Mouse (Mus musculus) neural tube, embryonic 13.5 days (tissue): ENCODE measurements at regions not wholly inside any gene's neighbourhood (a gene's known extent, or its start where the extent isn't known, plus 50 kb on each side); places are given as distances from the start of the nearest gene placed in this dataset.

Experiments
- ATAC-seq: fragments of 200-750 bp; cut with Nextera tagmentation; 2 replicates; pipeline ENCODE4 v1.8.0; 2017; ENCODE audit warnings: low read depth, mild to moderate bottlenecking, moderate TSS enrichment, moderate library complexity
- H3K27ac ChIP-seq: fragments of 300-500 bp; sonication (generic); replicated peaks from 2 replicates; pipeline ENCODE4 v1.5.1; 2015; ENCODE audit warnings: moderate library complexity, mild to moderate bottlenecking, inconsistent platforms
- H3K27me3 ChIP-seq: fragments of 300-500 bp; sonication (generic); 2 replicates; pipeline ENCODE4 v1.6.1; 2015; ENCODE audit warnings: mild to moderate bottlenecking, inconsistent platforms
- H3K36me3 ChIP-seq: fragments of 300-500 bp; sonication (generic); 2 replicates; pipeline ENCODE4 v1.6.1; 2015; ENCODE audit warnings: mild to moderate bottlenecking, inconsistent platforms
- H3K4me1 ChIP-seq: fragments of 300-500 bp; sonication (generic); replicated peaks from 2 replicates; pipeline ENCODE4 v1.6.1; 2015; ENCODE audit warnings: inconsistent platforms
- H3K4me2 ChIP-seq: fragments of 300-500 bp; sonication (generic); 2 replicates; pipeline ENCODE4 v1.6.1; 2015; ENCODE audit warnings: inconsistent platforms, mild to moderate bottlenecking, moderate library complexity
- H3K4me3 ChIP-seq: fragments of 300-500 bp; sonication (generic); 2 replicates; pipeline ENCODE4 v1.5.1; 2015; ENCODE audit warnings: mild to moderate bottlenecking, inconsistent platforms
- H3K9ac ChIP-seq: fragments of 300-500 bp; sonication (generic); 2 replicates; pipeline ENCODE4 v1.6.1; 2015; ENCODE audit warnings: moderate library complexity, mild to moderate bottlenecking, inconsistent platforms
- H3K9me3 ChIP-seq: fragments of 300-500 bp; sonication (generic); 2 replicates; pipeline ENCODE4 v1.6.1; 2016; ENCODE audit warnings: inconsistent platforms
- WGBS: fragments of 180-500 bp; shearing (Covaris S2); methylation state at CpG from one replicate; pipeline ENCODE4 v1.1.7; 2015; 5-methylcytosine and 5-hydroxymethylcytosine counted together

DNA sequence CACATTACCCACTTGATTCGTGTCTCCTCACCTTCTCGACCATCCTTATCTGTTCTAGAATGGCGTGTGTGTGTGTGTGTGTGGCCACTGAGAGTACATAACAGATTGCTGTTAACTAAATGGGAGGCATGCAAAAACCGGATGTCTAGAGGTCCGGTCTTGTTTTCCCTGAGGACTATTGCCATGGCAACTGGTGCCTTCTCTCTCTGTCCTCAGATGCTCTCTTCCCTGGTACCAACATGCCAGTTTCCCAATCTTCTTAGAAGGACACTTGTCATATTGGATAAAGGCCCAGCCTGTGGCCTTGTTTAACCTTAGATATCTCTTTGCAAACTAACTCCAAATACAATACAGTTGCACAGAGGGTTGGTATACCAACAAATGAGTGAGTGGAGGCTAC is 125.9 kb downstream of the Irs2 start:
- WGBS = 67% methylated on average over 5 of the region's 5 CpGs
- Histone ChIP-seq H3K27ac (no peak overlapping the region), H3K4me2 (no peak overlapping the region), H3K4me3 (no peak overlapping the region), H3K4me1 (peaks cover 6% of the 10 kb centered on the region; the same call in 1 of the 2 replicates), H3K27me3 (0 out of 2 replicates have a peak, but pooled peaks cover 3% of the 10 kb centered on the region), H3K9ac (no peak overlapping the region), H3K36me3 (no peaks in the 10 kb centered on the region), H3K9me3 (no peaks in the 10 kb centered on the region)
- ATAC-seq = no peak

- no peak for ATAC-seq
- 34% methylated on average over 6 of the region's 6 CpGs for WGBS
- 0 out of 2 replicates have a peak, but pooled peaks cover 3% of the 10 kb centered on the region for H3K27me3 ChIP-seq
- peaks cover 8% of the 10 kb centered on the region for H3K4me1 ChIP-seq
- no peak overlapping the region for H3K4me3 ChIP-seq
- H3K4me2 ChIP-seq = no peak overlapping the region
- H3K9me3 ChIP-seq = no peaks in the 10 kb centered on the region
- H3K9ac ChIP-seq = no peak overlapping the region
- no peaks in the 10 kb centered on the region for H3K36me3 ChIP-seq
- H3K27ac ChIP-seq = no peak overlapping the region
Measured at GRCm38 (mm10) chr8:10879883-10880282, 128.4 kb downstream of the Irs2 start.

- H3K9ac ChIP-seq = no peak overlapping the region
- no peaks in the 10 kb centered on the region for H3K36me3 ChIP-seq
- 85% methylated on average over 10 of the region's 10 CpGs for WGBS
- no peak for ATAC-seq
- no peak overlapping the region for H3K4me3 ChIP-seq
- H3K27me3 ChIP-seq = 0 out of 2 replicates have a peak, but pooled peaks cover 3% of the 10 kb centered on the region
- H3K4me1 ChIP-seq = peaks cover 10% of the 10 kb centered on the region
- no peaks in the 10 kb centered on the region for H3K9me3 ChIP-seq
- H3K27ac ChIP-seq = no peak overlapping the region
- H3K4me2 ChIP-seq = no peak overlapping the region
Measured at GRCm38 (mm10) chr8:10879049-10879847, 129.0 kb downstream of the Irs2 start.

DNA sequence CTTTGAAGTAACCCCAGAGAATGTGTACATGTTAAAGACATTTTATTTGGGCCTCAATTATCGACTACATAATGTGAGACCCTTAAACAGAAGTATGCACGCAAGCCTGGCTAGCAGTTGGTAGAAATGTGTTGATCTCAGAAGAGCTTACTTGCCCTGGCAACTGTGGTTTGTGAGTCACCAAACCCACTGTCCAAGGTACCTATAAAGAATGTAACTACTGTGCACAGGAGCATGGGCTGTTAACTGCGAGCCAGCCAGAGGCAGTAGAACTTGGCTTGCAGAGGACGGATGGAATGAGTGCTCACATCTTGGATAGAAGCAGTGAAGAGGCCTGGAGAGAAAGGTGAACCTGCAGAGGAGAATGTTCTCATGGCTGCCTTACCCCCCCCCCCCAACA is 129.9 kb downstream of the Irs2 start:
- WGBS = 97% methylated on average over 4 of the region's 4 CpGs
- Histone ChIP-seq H3K4me3 (no peak overlapping the region), H3K27me3 (0 out of 2 replicates have a peak, but pooled peaks cover 3% of the 10 kb centered on the region), H3K36me3 (no peaks in the 10 kb centered on the region), H3K9me3 (no peaks in the 10 kb centered on the region), H3K4me2 (no peak overlapping the region), H3K4me1 (peaks cover 10% of the 10 kb centered on the region), H3K9ac (no peak overlapping the region), H3K27ac (no peak overlapping the region)
- no peak for ATAC-seq

- H3K4me1 ChIP-seq = peaks cover 18% of the 10 kb centered on the region
- no peak overlapping the region for H3K4me3 ChIP-seq
- H3K4me2 ChIP-seq = no peak overlapping the region
- no peak overlapping the region for H3K9ac ChIP-seq
- H3K36me3 ChIP-seq = no peaks in the 10 kb centered on the region
- no peaks in the 10 kb centered on the region for H3K27me3 ChIP-seq
- H3K27ac ChIP-seq = no peak overlapping the region
- WGBS = 51% methylated on average over 6 of the region's 6 CpGs
- ATAC-seq = peak; percentile 63; the same call in 1 of the 2 replicates
- H3K9me3 ChIP-seq = no peaks in the 10 kb centered on the region
Measured at GRCm38 (mm10) chr8:10875170-10875569, 133.1 kb downstream of the Irs2 start.

GRCm38 (mm10) chr8:10871451-10871850 is 136.8 kb downstream of the Irs2 start:
- no peak for ATAC-seq
- H3K27ac ChIP-seq = no peak overlapping the region
- no peak overlapping the region for H3K4me3 ChIP-seq
- H3K4me2 ChIP-seq = no peak overlapping the region
- 50% methylated on average over 7 of the region's 7 CpGs for WGBS
- H3K9me3 ChIP-seq = no peaks in the 10 kb centered on the region
- no peaks in the 10 kb centered on the region for H3K27me3 ChIP-seq
- H3K4me1 ChIP-seq = peaks cover 15% of the 10 kb centered on the region
- H3K36me3 ChIP-seq = no peaks in the 10 kb centered on the region
- no peak overlapping the region for H3K9ac ChIP-seq

DNA sequence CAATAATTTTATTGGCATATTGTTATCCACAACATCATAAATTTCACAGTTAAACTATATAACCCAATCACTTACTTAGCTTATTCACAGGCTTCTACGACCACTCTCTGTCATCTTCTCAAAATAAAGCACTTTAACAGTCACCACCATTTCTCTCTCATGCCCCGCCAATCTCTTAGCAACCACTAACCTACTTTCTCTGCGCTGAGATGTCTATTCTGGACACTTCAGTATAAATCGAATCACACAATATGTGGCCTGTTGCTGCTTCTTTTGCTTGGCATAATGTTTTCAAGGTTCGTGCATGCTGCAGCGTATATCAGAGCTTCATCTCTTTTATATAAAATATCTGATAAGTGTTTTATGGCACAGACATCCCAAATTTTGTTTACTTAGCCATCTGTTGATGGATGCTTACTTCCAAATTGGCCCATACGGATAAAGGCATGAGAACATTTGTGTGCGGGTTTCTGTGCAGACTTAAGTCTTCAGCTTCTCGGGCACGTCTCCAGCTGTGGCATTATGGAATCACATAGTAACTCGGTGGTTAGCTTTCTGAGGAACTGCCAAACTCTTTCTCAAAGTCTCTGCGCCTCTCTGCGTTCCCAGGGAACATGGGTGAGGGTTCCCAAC is 137.7 kb downstream of the Irs2 start:
- peaks cover 20% of the 10 kb centered on the region for H3K4me1 ChIP-seq
- H3K4me2 ChIP-seq = no peak overlapping the region
- H3K9me3 ChIP-seq = no peaks in the 10 kb centered on the region
- WGBS = 67% methylated on average over 13 of the region's 13 CpGs
- H3K27me3 ChIP-seq = no peaks in the 10 kb centered on the region
- H3K9ac ChIP-seq = no peak overlapping the region
- H3K4me3 ChIP-seq = no peak overlapping the region
- no peaks in the 10 kb centered on the region for H3K36me3 ChIP-seq
- no peak overlapping the region for H3K27ac ChIP-seq
- ATAC-seq = no peak

- peaks cover 25% of the 10 kb centered on the region for H3K4me1 ChIP-seq
- H3K27me3 ChIP-seq = no peaks in the 10 kb centered on the region
- WGBS = 87% methylated on average over 10 of the region's 10 CpGs
- H3K9me3 ChIP-seq = no peaks in the 10 kb centered on the region
- H3K4me3 ChIP-seq = no peak overlapping the region
- no peak overlapping the region for H3K4me2 ChIP-seq
- no peak overlapping the region for H3K9ac ChIP-seq
- no peak overlapping the region for H3K27ac ChIP-seq
- ATAC-seq = no peak
- no peaks in the 10 kb centered on the region for H3K36me3 ChIP-seq
Measured at GRCm38 (mm10) chr8:10869866-10870265, 138.4 kb downstream of the Irs2 start.

DNA sequence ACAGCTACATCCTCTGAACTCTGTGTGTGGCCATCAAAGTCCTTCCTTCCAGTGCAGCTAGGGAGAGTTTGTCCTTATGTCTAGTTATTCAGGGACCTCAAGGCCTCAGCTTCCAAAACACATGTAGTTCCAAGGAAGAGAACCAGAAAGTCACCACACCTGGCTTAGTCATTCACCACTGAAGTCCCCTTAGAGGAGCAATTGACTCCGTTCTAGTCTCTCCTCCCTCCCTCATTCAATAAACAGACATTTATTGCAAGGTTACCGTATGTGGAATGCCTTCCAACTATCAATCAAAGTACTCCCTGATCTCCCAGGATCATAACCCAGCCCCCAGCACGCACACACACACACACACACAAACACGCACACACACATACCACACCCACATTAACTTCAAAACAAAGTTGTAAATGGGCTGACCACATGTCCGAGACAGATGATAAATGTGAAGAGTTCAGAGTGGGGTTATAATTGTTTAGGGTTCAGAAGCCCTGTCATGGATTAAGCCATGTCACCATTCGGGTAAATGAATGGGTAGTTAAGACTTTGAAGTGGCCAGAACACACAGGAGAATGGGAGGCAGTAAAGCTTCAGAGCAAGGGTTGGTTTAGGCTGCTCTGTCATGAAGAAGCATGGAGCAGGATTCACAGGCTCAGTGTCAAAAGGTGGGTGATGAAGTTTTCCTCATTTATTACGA is 141.4 kb downstream of the Irs2 start:
- H3K27me3 ChIP-seq = no peaks in the 10 kb centered on the region
- H3K9ac ChIP-seq = no peak overlapping the region
- peaks cover 20% of the 10 kb centered on the region for H3K4me1 ChIP-seq
- ATAC-seq = no peak
- no peaks in the 10 kb centered on the region for H3K9me3 ChIP-seq
- H3K4me3 ChIP-seq = no peak overlapping the region
- 18% methylated on average over 7 of the region's 7 CpGs for WGBS
- no peak overlapping the region for H3K27ac ChIP-seq
- H3K36me3 ChIP-seq = no peaks in the 10 kb centered on the region
- no peak overlapping the region for H3K4me2 ChIP-seq

DNA sequence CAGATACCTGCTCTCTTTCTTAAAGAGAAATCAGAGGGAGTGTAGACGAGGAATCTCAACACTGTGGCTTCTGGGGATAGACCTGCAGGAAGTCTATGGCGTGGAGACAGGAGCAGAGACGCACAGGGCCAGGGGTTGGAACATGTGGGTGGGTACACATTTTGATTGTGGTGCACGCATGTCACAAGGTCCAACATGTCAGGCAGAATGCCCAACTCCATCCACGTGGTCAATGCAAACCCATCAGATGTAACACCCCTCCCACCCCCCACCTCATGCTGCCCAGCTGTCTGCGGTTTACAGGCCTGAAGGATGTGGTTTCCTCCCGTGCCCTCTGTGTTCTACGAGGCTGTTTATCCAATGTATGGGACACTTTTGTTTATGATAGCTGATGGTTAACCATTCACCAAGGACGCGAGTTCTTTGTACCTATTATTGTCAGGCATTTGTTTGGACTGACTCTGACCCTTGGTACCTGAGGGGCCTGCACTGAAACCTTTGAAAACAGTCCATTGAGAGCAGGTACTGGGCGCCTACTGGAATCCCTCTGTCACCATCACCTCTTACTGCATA is 142.2 kb downstream of the Irs2 start:
- ATAC-seq = no peak
- H3K36me3 ChIP-seq = no peaks in the 10 kb centered on the region
- H3K4me1 ChIP-seq = peaks cover 12% of the 10 kb centered on the region
- WGBS = 50% methylated on average over 11 of the region's 11 CpGs
- no peak overlapping the region for H3K4me3 ChIP-seq
- H3K27ac ChIP-seq = no peak overlapping the region
- no peaks in the 10 kb centered on the region for H3K27me3 ChIP-seq
- no peak overlapping the region for H3K4me2 ChIP-seq
- H3K9ac ChIP-seq = no peak overlapping the region
- H3K9me3 ChIP-seq = no peaks in the 10 kb centered on the region

DNA sequence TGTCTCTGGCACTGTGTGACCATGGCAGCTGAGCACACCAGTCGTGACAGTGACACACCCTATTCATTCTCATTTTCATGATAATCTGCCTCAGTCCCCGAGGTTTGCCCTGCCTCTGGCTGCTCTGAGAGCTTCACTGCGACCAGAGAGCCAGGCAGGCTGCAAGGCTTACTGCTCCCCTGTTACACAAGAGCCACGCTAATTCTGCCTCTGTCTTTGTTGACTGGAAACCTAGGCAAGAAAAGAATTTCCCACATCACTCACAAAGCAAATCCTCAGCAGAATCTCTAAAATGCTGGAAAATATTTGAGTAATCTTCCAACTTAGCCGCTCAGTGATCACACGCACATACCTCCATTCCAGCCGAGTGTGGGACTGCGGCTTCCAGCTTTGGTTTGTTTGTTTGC is 142.8 kb downstream of the Irs2 start:
- H3K9ac ChIP-seq = no peak overlapping the region; the same call in 1 of the 2 replicates
- no peaks in the 10 kb centered on the region for H3K9me3 ChIP-seq
- ATAC-seq = no peak
- no peak overlapping the region for H3K4me3 ChIP-seq
- H3K4me1 ChIP-seq = peaks cover 12% of the 10 kb centered on the region
- H3K27me3 ChIP-seq = no peaks in the 10 kb centered on the region
- H3K36me3 ChIP-seq = no peaks in the 10 kb centered on the region
- H3K4me2 ChIP-seq = no peak overlapping the region
- H3K27ac ChIP-seq = peak overlapping the region; percentile 46; the same call in 1 of the 2 replicates
- WGBS = 35% methylated on average over 8 of the region's 8 CpGs

GRCm38 (mm10) chr8:10862442-10862841 is 145.8 kb downstream of the Irs2 start:
- Histone ChIP-seq H3K9ac (no peak overlapping the region), H3K27ac (no peak overlapping the region), H3K4me2 (no peak overlapping the region), H3K36me3 (no peaks in the 10 kb centered on the region), H3K27me3 (no peaks in the 10 kb centered on the region), H3K9me3 (no peaks in the 10 kb centered on the region), H3K4me3 (no peak overlapping the region), H3K4me1 (peaks cover 12% of the 10 kb centered on the region)
- ATAC-seq = no peak
- 78% methylated on average over 13 of the region's 13 CpGs for WGBS
